Mouse (Mus musculus) bone marrow, adult 2 months (tissue): ENCODE measurements around the gene Zfp775.

Experiments used
- CTCF ChIP-seq: fragments of 200-500 bp; IDR thresholded peaks from 2 replicates; pipeline ENCODE4 v1.5.1; 2011; ENCODE audit warnings: low read length, control low read depth; ENCODE audit not compliant: control insufficient read depth, insufficient read depth
- POLR2A ChIP-seq: fragments of 200-500 bp; IDR thresholded peaks from 2 replicates; pipeline ENCODE4 v1.6.1; 2011; ENCODE audit warnings: low read depth, mild to moderate bottlenecking, control low read depth, low read length, borderline replicate concordance; ENCODE audit not compliant: control insufficient read depth

DNA sequence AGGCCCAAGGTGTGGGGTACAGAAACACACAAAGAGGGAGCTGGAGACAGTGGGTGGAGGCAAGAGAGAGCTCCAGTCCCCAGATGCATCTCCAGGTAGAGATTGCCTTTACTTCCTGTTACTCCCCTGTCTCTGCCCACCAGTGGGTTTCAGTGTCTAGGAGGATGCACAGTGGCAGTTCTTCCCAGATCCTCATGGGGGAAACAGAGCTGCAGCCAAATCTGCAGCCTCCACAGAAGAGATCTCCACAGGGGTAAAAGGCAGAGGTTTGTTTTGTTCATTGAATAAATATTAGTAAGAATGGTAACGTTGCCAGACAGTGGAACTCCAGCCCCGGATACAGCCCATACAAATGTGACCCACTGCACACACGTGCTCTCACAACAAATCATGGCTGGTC is 8.8 kb downstream of the Zfp775 start:
- no peak for TF ChIP-seq CTCF
- no peak for TF ChIP-seq POLR2A
